Mouse (Mus musculus): ENCODE results near the gene 9230112D13Rik. TPM values are rescaled to one million over a fixed set of nuclear protein-coding genes. Genes with fewer than 3 reads are reported as not detected.
A peak's percentile ranks its signal among the peaks of the same experiment; 100 is the strongest.

9230112D13Rik gene
- polyA plus RNA-seq, 1 experiment from 2014 or later, result not detected

GRCm38 (mm10) chr14:34533537-34533936, 10.9 kb upstream of the 9230112D13Rik start:
- H3K4me1 ChIP-seq (ENCODE audit: control insufficient read depth, insufficient read depth, low read length), result peaks cover 6% of the 10 kb centered on the region; the same call in 1 of the 2 replicates
- 81% methylated on average over 5 of the region's 5 CpGs for WGBS (ENCODE audit: insufficient replicate concordance)
- no peak overlapping the region for H3K27ac ChIP-seq (ENCODE audit: low read depth, low read length)
- H3K27me3 ChIP-seq (ENCODE audit: control insufficient read depth, insufficient read depth, low read length), result no peaks in the 10 kb centered on the region
- no peak overlapping the region for H3K9ac ChIP-seq (ENCODE audit: low read depth, low read length)
- H3K4me2 ChIP-seq, result no peak overlapping the region
- no peak overlapping the region for H3K4me3 ChIP-seq (ENCODE audit: low read depth, low read length)
- ATAC-seq (replicated peaks; ENCODE audit: insufficient number of reproducible peaks, low FRiP score, low TSS enrichment), result no peak
- peaks cover 26% of the 10 kb centered on the region for H3K36me3 ChIP-seq (ENCODE audit: control insufficient read depth, insufficient read depth, low read length)
- no peaks in the 10 kb centered on the region; the same call in 1 of the 2 replicates for H3K9me3 ChIP-seq (replicated peaks; ENCODE audit: control insufficient read depth, low read length)

GRCm38 (mm10) chr14:34532536-34532935, 9.9 kb upstream of the 9230112D13Rik start:
- Histone ChIP-seq H3K27me3 (ENCODE audit: control insufficient read depth, insufficient read depth, low read length) (no peaks in the 10 kb centered on the region), H3K4me1 (ENCODE audit: control insufficient read depth, insufficient read depth, low read length) (peaks cover 6% of the 10 kb centered on the region; the same call in 1 of the 2 replicates), H3K36me3 (ENCODE audit: control insufficient read depth, insufficient read depth, low read length) (peaks cover 21% of the 10 kb centered on the region), H3K9me3 (replicated peaks; ENCODE audit: control insufficient read depth, low read length) (no peaks in the 10 kb centered on the region; the same call in 1 of the 2 replicates), H3K9ac (ENCODE audit: low read depth, low read length) (no peak overlapping the region), H3K4me3 (ENCODE audit: low read depth, low read length) (no peak overlapping the region), H3K4me2 (no peak overlapping the region), H3K27ac (ENCODE audit: low read depth, low read length) (0 out of 2 replicates have a peak overlapping the region, but pooled peaks have one; percentile 22)
- 63% methylated on average over 6 of the region's 6 CpGs for WGBS (ENCODE audit: insufficient replicate concordance)
- ATAC-seq (replicated peaks; ENCODE audit: insufficient number of reproducible peaks, low FRiP score, low TSS enrichment), result no peak

GRCm38 (mm10) chr14:34528804-34529203, 6.2 kb upstream of the 9230112D13Rik start:
- Histone ChIP-seq H3K4me1 (ENCODE audit: control insufficient read depth, insufficient read depth, low read length) (peaks cover 6% of the 10 kb centered on the region; the same call in 1 of the 2 replicates), H3K4me2 (no peak overlapping the region), H3K9ac (ENCODE audit: low read depth, low read length) (no peak overlapping the region), H3K36me3 (ENCODE audit: control insufficient read depth, insufficient read depth, low read length) (peaks cover 15% of the 10 kb centered on the region), H3K4me3 (ENCODE audit: low read depth, low read length) (no peak overlapping the region), H3K27me3 (ENCODE audit: control insufficient read depth, insufficient read depth, low read length) (no peaks in the 10 kb centered on the region), H3K27ac (ENCODE audit: low read depth, low read length) (0 out of 2 replicates have a peak overlapping the region, but pooled peaks have one; percentile 12), H3K9me3 (replicated peaks; ENCODE audit: control insufficient read depth, low read length) (no peaks in the 10 kb centered on the region; the same call in 1 of the 2 replicates)
- 0 out of 2 replicates have a peak, but pooled peaks have one; percentile 41 for ATAC-seq (replicated peaks; ENCODE audit: insufficient number of reproducible peaks, low FRiP score, low TSS enrichment)
- WGBS (ENCODE audit: insufficient replicate concordance), result 52% methylated on average over 8 of the region's 8 CpGs

DNA sequence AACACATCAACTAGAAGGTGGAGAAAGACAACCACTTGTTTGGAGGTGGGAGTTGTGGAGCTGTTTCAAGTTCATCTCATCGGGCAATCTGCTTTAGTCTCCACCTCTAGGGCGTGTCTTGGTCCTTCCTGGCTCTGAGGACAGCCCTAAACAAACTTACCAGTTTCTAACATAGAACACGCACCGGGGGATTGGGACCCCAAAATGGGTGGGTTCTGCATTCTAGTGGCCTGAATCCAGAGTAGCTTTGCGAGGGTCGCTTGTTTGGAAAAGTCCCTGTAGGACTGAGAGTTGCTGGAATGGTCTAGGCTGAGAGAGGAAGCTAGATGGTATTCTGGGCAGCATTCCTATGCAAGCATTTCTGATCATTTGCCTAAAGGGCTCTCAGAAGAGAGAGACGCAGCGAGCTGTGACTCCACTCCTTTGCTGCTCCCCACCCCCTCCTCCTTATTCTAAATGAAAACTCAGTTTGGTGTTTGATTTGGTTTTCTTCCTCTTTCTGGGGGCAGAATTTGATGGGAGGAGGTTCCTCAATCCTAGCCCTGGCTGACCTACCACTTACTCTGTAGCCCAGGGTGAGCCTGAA, 4.5 kb downstream of the 9230112D13Rik start:
- H3K4me1 ChIP-seq (ENCODE audit: control insufficient read depth, insufficient read depth, low read length), result peaks cover 5% of the 10 kb centered on the region; the same call in 1 of the 2 replicates
- no peaks in the 10 kb centered on the region for H3K36me3 ChIP-seq (ENCODE audit: control insufficient read depth, insufficient read depth, low read length)
- H3K27ac ChIP-seq (ENCODE audit: low read depth, low read length), result no peak overlapping the region
- H3K9me3 ChIP-seq (replicated peaks; ENCODE audit: control insufficient read depth, low read length), result no peaks in the 10 kb centered on the region
- no peak overlapping the region for H3K4me2 ChIP-seq
- no peak overlapping the region for H3K9ac ChIP-seq (ENCODE audit: low read depth, low read length)
- no peak for ATAC-seq (replicated peaks; ENCODE audit: insufficient number of reproducible peaks, low FRiP score, low TSS enrichment)
- 70% methylated on average over 8 of the region's 8 CpGs for WGBS (ENCODE audit: insufficient replicate concordance)
- no peaks in the 10 kb centered on the region for H3K27me3 ChIP-seq (ENCODE audit: control insufficient read depth, insufficient read depth, low read length)
- no peak overlapping the region for H3K4me3 ChIP-seq (ENCODE audit: low read depth, low read length)

DNA sequence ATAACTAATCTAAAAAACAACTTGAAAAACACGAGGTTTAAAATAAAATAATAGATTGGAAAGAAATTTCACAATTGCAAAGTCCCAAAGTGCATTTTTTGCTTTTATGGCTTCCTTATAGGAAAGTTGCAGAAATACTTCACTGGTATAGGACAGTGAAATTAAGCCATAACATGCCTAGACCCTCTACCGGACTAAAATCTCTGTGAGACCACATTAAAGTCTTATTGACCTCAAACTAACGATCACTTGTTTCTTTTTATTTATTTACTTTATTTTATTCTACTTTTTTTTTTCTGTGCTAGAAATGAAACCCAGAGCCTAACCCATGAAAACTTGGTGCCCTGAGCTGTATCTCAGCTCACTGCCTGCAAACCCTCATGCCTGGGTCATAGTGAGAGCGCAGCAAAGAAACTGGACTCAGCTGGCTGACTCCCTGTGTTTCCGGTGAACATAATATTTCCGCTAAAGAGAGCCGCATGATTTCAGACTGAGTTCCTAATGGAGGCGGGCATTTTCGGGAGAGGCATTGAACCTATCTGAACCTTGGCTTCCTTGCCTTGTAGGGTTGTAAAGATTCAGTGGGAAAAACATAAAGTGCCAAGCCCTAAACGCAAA, 5.5 kb downstream of the 9230112D13Rik start:
- Histone ChIP-seq H3K9me3 (replicated peaks; ENCODE audit: control insufficient read depth, low read length) (no peaks in the 10 kb centered on the region), H3K4me2 (no peak overlapping the region), H3K4me1 (ENCODE audit: control insufficient read depth, insufficient read depth, low read length) (peaks cover 5% of the 10 kb centered on the region; the same call in 1 of the 2 replicates), H3K9ac (ENCODE audit: low read depth, low read length) (no peak overlapping the region), H3K27ac (ENCODE audit: low read depth, low read length) (no peak overlapping the region), H3K27me3 (ENCODE audit: control insufficient read depth, insufficient read depth, low read length) (no peaks in the 10 kb centered on the region), H3K4me3 (ENCODE audit: low read depth, low read length) (no peak overlapping the region), H3K36me3 (ENCODE audit: control insufficient read depth, insufficient read depth, low read length) (no peaks in the 10 kb centered on the region)
- 86% methylated on average over 10 of the region's 10 CpGs for WGBS (ENCODE audit: insufficient replicate concordance)
- ATAC-seq (replicated peaks; ENCODE audit: insufficient number of reproducible peaks, low FRiP score, low TSS enrichment), result no peak

DNA sequence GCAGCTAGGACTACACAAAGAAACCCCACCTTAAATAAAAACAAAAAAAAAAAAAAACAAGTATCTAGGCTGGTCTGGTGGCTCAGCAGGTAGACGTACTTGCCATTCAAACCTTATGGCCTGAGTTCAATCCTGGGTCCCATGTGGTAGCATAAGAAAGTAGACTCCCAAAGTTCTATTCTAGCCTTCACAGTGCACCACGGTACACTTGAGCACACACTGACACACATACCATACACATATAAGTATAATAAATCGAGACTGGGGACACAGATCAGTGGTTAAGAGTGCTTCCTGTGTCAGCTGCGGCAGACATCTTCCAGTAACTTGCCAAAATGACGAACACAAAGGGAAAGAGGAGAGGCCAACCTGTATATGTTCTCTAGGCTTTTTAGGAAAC, 6.7 kb downstream of the 9230112D13Rik start:
- Histone ChIP-seq H3K4me2 (no peak overlapping the region), H3K27ac (ENCODE audit: low read depth, low read length) (no peak overlapping the region), H3K4me1 (ENCODE audit: control insufficient read depth, insufficient read depth, low read length) (peaks cover 5% of the 10 kb centered on the region; the same call in 1 of the 2 replicates), H3K27me3 (ENCODE audit: control insufficient read depth, insufficient read depth, low read length) (no peaks in the 10 kb centered on the region), H3K9ac (ENCODE audit: low read depth, low read length) (no peak overlapping the region), H3K9me3 (replicated peaks; ENCODE audit: control insufficient read depth, low read length) (no peaks in the 10 kb centered on the region), H3K4me3 (ENCODE audit: low read depth, low read length) (no peak overlapping the region), H3K36me3 (ENCODE audit: control insufficient read depth, insufficient read depth, low read length) (no peaks in the 10 kb centered on the region)
- 76% methylated on average over 5 of the region's 5 CpGs for WGBS (ENCODE audit: insufficient replicate concordance)
- no peak for ATAC-seq (replicated peaks; ENCODE audit: insufficient number of reproducible peaks, low FRiP score, low TSS enrichment)

DNA sequence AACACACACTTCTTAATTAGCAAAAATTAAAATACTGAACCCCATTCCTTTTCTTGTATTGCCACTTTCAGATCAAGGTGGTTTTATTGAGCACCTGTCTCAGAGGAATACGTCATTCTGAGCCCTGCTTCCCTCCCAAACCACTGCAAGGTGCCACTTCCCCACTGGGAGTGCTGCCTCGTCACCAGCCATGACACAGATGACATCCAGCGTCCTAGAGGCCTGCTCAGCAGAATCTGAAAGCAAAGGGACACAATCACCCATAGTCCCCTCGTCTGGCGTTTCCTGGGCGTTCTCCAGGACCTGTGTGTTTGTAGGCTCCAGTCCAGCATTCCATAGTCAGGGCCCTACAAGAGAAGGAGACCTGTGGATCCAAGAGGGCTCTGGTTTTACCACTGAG, 8.5 kb downstream of the 9230112D13Rik start:
- no peak overlapping the region for H3K4me2 ChIP-seq
- H3K27me3 ChIP-seq (ENCODE audit: control insufficient read depth, insufficient read depth, low read length), result no peaks in the 10 kb centered on the region
- no peaks in the 10 kb centered on the region for H3K9me3 ChIP-seq (replicated peaks; ENCODE audit: control insufficient read depth, low read length)
- ATAC-seq (replicated peaks; ENCODE audit: insufficient number of reproducible peaks, low FRiP score, low TSS enrichment), result no peak
- no peaks in the 10 kb centered on the region for H3K36me3 ChIP-seq (ENCODE audit: control insufficient read depth, insufficient read depth, low read length)
- no peak overlapping the region for H3K9ac ChIP-seq (ENCODE audit: low read depth, low read length)
- H3K4me3 ChIP-seq (ENCODE audit: low read depth, low read length), result no peak overlapping the region
- H3K4me1 ChIP-seq (ENCODE audit: control insufficient read depth, insufficient read depth, low read length), result peaks cover 5% of the 10 kb centered on the region; the same call in 1 of the 2 replicates
- H3K27ac ChIP-seq (ENCODE audit: low read depth, low read length), result no peak overlapping the region
- 33% methylated on average over 6 of the region's 6 CpGs for WGBS (ENCODE audit: insufficient replicate concordance)

- 76% methylated on average over 4 of the region's 4 CpGs for WGBS (ENCODE audit: insufficient replicate concordance)
- H3K36me3 ChIP-seq (ENCODE audit: control insufficient read depth, insufficient read depth, low read length), result no peaks in the 10 kb centered on the region
- no peaks in the 10 kb centered on the region for H3K9me3 ChIP-seq (replicated peaks; ENCODE audit: control insufficient read depth, low read length)
- no peak for ATAC-seq (replicated peaks; ENCODE audit: insufficient number of reproducible peaks, low FRiP score, low TSS enrichment)
- peaks cover 14% of the 10 kb centered on the region for H3K4me1 ChIP-seq (ENCODE audit: control insufficient read depth, insufficient read depth, low read length)
- no peak overlapping the region for H3K4me2 ChIP-seq
- no peak overlapping the region for H3K27ac ChIP-seq (ENCODE audit: low read depth, low read length)
- H3K9ac ChIP-seq (ENCODE audit: low read depth, low read length), result no peak overlapping the region
- H3K27me3 ChIP-seq (ENCODE audit: control insufficient read depth, insufficient read depth, low read length), result no peaks in the 10 kb centered on the region
- no peak overlapping the region for H3K4me3 ChIP-seq (ENCODE audit: low read depth, low read length)
Observed at GRCm38 (mm10) chr14:34512602-34513001, 10.0 kb downstream of the 9230112D13Rik start.

All from heart, embryonic 11.5 days (tissue).